Mouse (Mus musculus) lung, postnatal 0 days (tissue): Measurements from ENCODE around the gene Ppp1r13l.

ENCODE experiments used
- CTCF ChIP-seq: IDR thresholded peaks from 2 replicates; pipeline ENCODE4 v1.5.1; 2016; ENCODE audit warnings: antibody characterized with exemption, mild to moderate bottlenecking
- EP300 ChIP-seq: IDR thresholded peaks from 2 replicates; pipeline ENCODE4 v1.6.1; 2016; ENCODE audit warnings: antibody characterized with exemption, mild to moderate bottlenecking, control low read depth

- TF ChIP-seq CTCF: no peak
- TF ChIP-seq EP300: no peak
Measured at GRCm38 (mm10) chr7:19326359-19326758, 33.2 kb upstream of the Ppp1r13l start.
